Mouse (Mus musculus) MEL (cell line): ENCODE data around the gene Selenoo. TPM values are rescaled to one million over a fixed set of nuclear protein-coding genes. Genes with fewer than 3 reads are reported as not detected.

Experiments used
- DNase-seq: peaks from one replicate; pipeline ENCODE4 v3.0.0; 2011; ENCODE audit warnings: low read depth, low spot score
- H3K27ac ChIP-seq: 2 replicates; pipeline ENCODE4 v1.5.1; 2012; ENCODE audit warnings: low read depth, mild to moderate bottlenecking, control low read depth, low read length, moderate library complexity; ENCODE audit not compliant: control insufficient read depth
- H3K27me3 ChIP-seq, 2 experiments: fragments of 150-350 bp in 1 of 2; sonication (generic) in 1 of 2; 2 replicates each; pipeline ENCODE4 v1.6.1; 2012; ENCODE audit warnings: low read length in 2 of 2, mild to moderate bottlenecking in 2 of 2, improper control_type of control experiment in 1 of 2, moderate library complexity in 1 of 2; ENCODE audit not compliant: insufficient read depth in 2 of 2, control insufficient read depth in 1 of 2
- H3K36me3 ChIP-seq, 2 experiments: 2 replicates each; pipeline ENCODE4 v1.6.1; 2012 to 2014; ENCODE audit warnings: low read length in 2 of 2, improper control_type of control experiment in 1 of 2, inconsistent platforms in 1 of 2, mild to moderate bottlenecking in 1 of 2; ENCODE audit not compliant: insufficient read depth in 2 of 2, control insufficient read depth in 1 of 2
- H3K4me1 ChIP-seq, 2 experiments: fragments of 150-350 bp in 1 of 2; sonication (generic) in 1 of 2; 2 replicates each; pipeline ENCODE4 v1.6.1; 2012; ENCODE audit warnings: low read length in 2 of 2, improper control_type of control experiment in 1 of 2, mild to moderate bottlenecking in 1 of 2; ENCODE audit not compliant: insufficient read depth in 2 of 2, control insufficient read depth in 1 of 2
- H3K4me3 ChIP-seq, 2 experiments: fragments of 150-350 bp in 1 of 2; sonication (generic) in 1 of 2; 2 replicates each; pipeline ENCODE4 v1.5.1; 2012; ENCODE audit warnings: low read depth in 2 of 2, low read length in 2 of 2, mild to moderate bottlenecking in 2 of 2, moderate library complexity in 2 of 2, control low read depth in 1 of 2, improper control_type of control experiment in 1 of 2; ENCODE audit not compliant: control insufficient read depth in 1 of 2, insufficient read depth in 1 of 2
- H3K79me2 ChIP-seq: 2 replicates; pipeline ENCODE4 v1.6.1; 2012; ENCODE audit warnings: mild to moderate bottlenecking, low read length, moderate library complexity; ENCODE audit not compliant: control insufficient read depth, poor library complexity, insufficient read depth
- H3K9ac ChIP-seq: 2 replicates; pipeline ENCODE4 v1.6.1; 2012; ENCODE audit warnings: low read depth, mild to moderate bottlenecking, control low read depth, low read length, moderate library complexity; ENCODE audit not compliant: control insufficient read depth, poor library complexity, severe bottlenecking
- H3K9me3 ChIP-seq: fragments of 150-350 bp; sonication (generic); replicated peaks from 2 replicates; pipeline ENCODE4 v1.6.1; 2012; ENCODE audit warnings: mild to moderate bottlenecking, low read length, improper control_type of control experiment, moderate library complexity; ENCODE audit not compliant: insufficient read depth
- CHD1 ChIP-seq: IDR thresholded peaks from 2 replicates; pipeline ENCODE4 v1.6.1; 2012; ENCODE audit warnings: low read depth, mild to moderate bottlenecking, inconsistent platforms, low read length, improper control_type of control experiment
- CHD2 ChIP-seq: IDR thresholded peaks from 2 replicates; pipeline ENCODE4 v1.6.1; 2011; ENCODE audit warnings: low read length, improper control_type of control experiment
- CTCF ChIP-seq, 3 experiments: IDR thresholded peaks in 2 of 3; conservative IDR thresholded peaks in 1 of 3; 2 replicates each; pipeline ENCODE4 v1.5.1; 2011 to 2012; ENCODE audit warnings: low read length in 3 of 3, low read depth in 2 of 3, mild to moderate bottlenecking in 2 of 3, improper control_type of control experiment in 1 of 3, inconsistent platforms in 1 of 3, mixed read lengths in 1 of 3, moderate library complexity in 1 of 3; ENCODE audit not compliant: control insufficient read depth in 1 of 3, insufficient read depth in 1 of 3, poor library complexity in 1 of 3, severe bottlenecking in 1 of 3
- E2F4 ChIP-seq: IDR thresholded peaks from 2 replicates; pipeline ENCODE4 v1.6.1; 2011; ENCODE audit warnings: low read depth, low read length, improper control_type of control experiment, borderline replicate concordance
- ETS1 ChIP-seq: IDR thresholded peaks from 2 replicates; pipeline ENCODE4 v1.6.1; 2012; ENCODE audit warnings: low read depth, mild to moderate bottlenecking, inconsistent platforms, low read length, improper control_type of control experiment, moderate library complexity
- HCFC1 ChIP-seq: IDR thresholded peaks from 2 replicates; pipeline ENCODE4 v1.6.1; 2012; ENCODE audit warnings: low read depth, mild to moderate bottlenecking, inconsistent platforms, low read length, improper control_type of control experiment, moderate library complexity
- JUND ChIP-seq: IDR thresholded peaks from 2 replicates; pipeline ENCODE4 v1.6.1; 2011; ENCODE audit warnings: low read depth, mild to moderate bottlenecking, improper control_type of control experiment, low read length
- MAFK ChIP-seq: IDR thresholded peaks from 2 replicates; pipeline ENCODE4 v1.6.1; 2011; ENCODE audit warnings: low read depth, mild to moderate bottlenecking, low read length, improper control_type of control experiment, borderline replicate concordance
- MXI1 ChIP-seq: IDR thresholded peaks from 2 replicates; pipeline ENCODE4 v1.6.1; 2011; ENCODE audit warnings: mild to moderate bottlenecking, low read depth, low read length, improper control_type of control experiment
- MYC ChIP-seq: IDR thresholded peaks from 2 replicates; pipeline ENCODE4 v1.6.1; 2011; ENCODE audit warnings: low read depth, mild to moderate bottlenecking, low read length, improper control_type of control experiment, moderate library complexity
- NELFE ChIP-seq: IDR thresholded peaks from 2 replicates; pipeline ENCODE4 v1.6.1; 2011; ENCODE audit warnings: low read depth, low read length, improper control_type of control experiment
- POLR2AphosphoS2 ChIP-seq: IDR thresholded peaks from 2 replicates; pipeline ENCODE4 v1.6.1; 2011; ENCODE audit warnings: low read length, improper control_type of control experiment
- RAD21 ChIP-seq: IDR thresholded peaks from 2 replicates; pipeline ENCODE4 v1.6.1; 2011; ENCODE audit warnings: mild to moderate bottlenecking, low read depth, low read length, improper control_type of control experiment
- RCOR1 ChIP-seq: IDR thresholded peaks from 2 replicates; pipeline ENCODE4 v1.6.1; 2012; ENCODE audit warnings: low read depth, mild to moderate bottlenecking, inconsistent platforms, low read length, improper control_type of control experiment
- SIN3A ChIP-seq: IDR thresholded peaks from 2 replicates; pipeline ENCODE4 v1.6.1; 2012; ENCODE audit warnings: low read length, improper control_type of control experiment, inconsistent platforms
- SMC3 ChIP-seq: IDR thresholded peaks from 2 replicates; pipeline ENCODE4 v1.6.1; 2011; ENCODE audit warnings: low read depth, low read length, improper control_type of control experiment
- TCF12 ChIP-seq: IDR thresholded peaks from 2 replicates; pipeline ENCODE4 v1.6.1; 2014; ENCODE audit warnings: low read depth, mild to moderate bottlenecking, inconsistent platforms, low read length, improper control_type of control experiment, moderate library complexity
- UBTF ChIP-seq: IDR thresholded peaks from 2 replicates; pipeline ENCODE4 v1.6.1; 2012; ENCODE audit warnings: low read depth, mild to moderate bottlenecking, inconsistent platforms, low read length, improper control_type of control experiment, moderate library complexity, borderline replicate concordance; ENCODE audit not compliant: insufficient read depth
- USF1 ChIP-seq: IDR thresholded peaks from 2 replicates; pipeline ENCODE4 v1.6.1; 2014; ENCODE audit warnings: low read depth, mild to moderate bottlenecking, inconsistent platforms, low read length, improper control_type of control experiment, moderate library complexity
- ZC3H11A ChIP-seq: IDR thresholded peaks from 2 replicates; pipeline ENCODE4 v1.6.1; 2012; ENCODE audit warnings: low read depth, mild to moderate bottlenecking, inconsistent platforms, low read length, improper control_type of control experiment
- ZKSCAN1 ChIP-seq: IDR thresholded peaks from 2 replicates; pipeline ENCODE4 v1.6.1; 2012; ENCODE audit warnings: low read depth, mild to moderate bottlenecking, inconsistent platforms, low read length, improper control_type of control experiment, moderate library complexity
- ZMIZ1 ChIP-seq: IDR thresholded peaks from 2 replicates; pipeline ENCODE4 v1.6.1; 2012; ENCODE audit warnings: low read depth, mild to moderate bottlenecking, inconsistent platforms, low read length, improper control_type of control experiment, moderate library complexity
- polyA plus RNA-seq, 2 experiments: library from polyadenylated mRNA; stranded (reverse) in 1 of 2; unstranded in 1 of 2; fragments of >175 nt in 1 of 2; fragments of >200 nt in 1 of 2; gene quantifications; 2 replicates each; pipeline versions ENCODE4 v1.2.1 to v1.2.4; 2012; ENCODE audit warnings: low replicate concordance in 2 of 2, low read depth in 1 of 2; ENCODE audit not compliant: insufficient read length in 2 of 2, insufficient read depth in 1 of 2, missing spikeins in 1 of 2
- total RNA-seq: library from RNA; depleted of rRNA; stranded (reverse); fragments of 300-350 nt; gene quantifications from 2 replicates; pipeline ENCODE4 v1.2.3, GENCODE M21; 2012

Selenoo gene
- total and polyA plus RNA-seq, 3 experiments = 16.6 to 17.3 TPM; not detected in 1

DNA sequence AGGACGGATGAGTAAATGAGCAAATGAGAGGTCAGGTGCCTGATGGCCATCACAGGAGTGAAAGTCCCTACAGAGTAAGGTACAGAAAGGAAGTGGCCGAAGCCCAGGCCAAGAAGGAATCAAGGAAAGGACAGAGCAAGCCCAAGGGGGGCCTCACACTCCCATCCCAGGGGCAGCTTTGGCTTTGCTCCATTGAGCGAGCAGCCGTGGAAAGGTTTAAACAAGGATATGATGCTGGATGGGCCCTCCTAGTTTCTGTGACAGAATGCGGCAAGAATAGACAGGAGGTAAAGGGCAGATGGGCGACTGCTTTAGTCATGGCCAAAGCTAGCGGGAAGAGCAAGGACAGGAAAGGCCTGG, 49.1 kb downstream of the Selenoo start:
- H3K4me1 ChIP-seq = no peaks in the 10 kb centered on the region
- no peak for DNase-seq
- no peaks in the 10 kb centered on the region; a peak in 1 of 4 replicates for H3K27me3 ChIP-seq
- H3K79me2 ChIP-seq = no peaks in the 10 kb centered on the region
- no peaks in the 10 kb centered on the region for H3K36me3 ChIP-seq
- TF ChIP-seq TCF12 (no peak), CTCF (IDR thresholded peaks at IDR 0.05 in 2 of 3, conservative IDR thresholded peaks at IDR 0.05 in 1 of 3; ENCODE audit: control insufficient read depth in 1 of 3, insufficient read depth in 1 of 3, low read depth in 2 of 3, low read length in 3 of 3, poor library complexity in 1 of 3, severe bottlenecking in 1 of 3) (no peak), ETS1 (no peak), POLR2AphosphoS2 (no peak), MXI1 (no peak)
- H3K4me3 ChIP-seq = no peak overlapping the region
- no peaks in the 10 kb centered on the region for H3K9me3 ChIP-seq
- H3K27ac ChIP-seq = no peak overlapping the region
- H3K9ac ChIP-seq = no peak overlapping the region

- H3K27me3 ChIP-seq = no peaks in the 10 kb centered on the region; a peak in 1 of 4 replicates
- no peak overlapping the region for H3K9ac ChIP-seq
- no peak for TF ChIP-seq NELFE
- no peak for TF ChIP-seq RAD21
- no peak for TF ChIP-seq USF1
- no peak for TF ChIP-seq TCF12
- TF ChIP-seq HCFC1 = no peak
- no peak for TF ChIP-seq E2F4
- no peak for TF ChIP-seq UBTF
- no peak for TF ChIP-seq CHD2
- TF ChIP-seq CTCF (IDR thresholded peaks at IDR 0.05 in 2 of 3, conservative IDR thresholded peaks at IDR 0.05 in 1 of 3; ENCODE audit: control insufficient read depth in 1 of 3, insufficient read depth in 1 of 3, low read depth in 2 of 3, low read length in 3 of 3, poor library complexity in 1 of 3, severe bottlenecking in 1 of 3) = no peak
- no peak for TF ChIP-seq ZKSCAN1
- TF ChIP-seq CHD1 = no peak
- no peak for TF ChIP-seq JUND
- no peak for TF ChIP-seq RCOR1
- no peak for TF ChIP-seq SIN3A
- no peak for TF ChIP-seq ZC3H11A
- no peak for TF ChIP-seq MAFK
- no peak for TF ChIP-seq SMC3
- TF ChIP-seq MYC = no peak
- TF ChIP-seq ZMIZ1 = no peak
- no peak for DNase-seq
- H3K27ac ChIP-seq = no peak overlapping the region
- H3K36me3 ChIP-seq = no peaks in the 10 kb centered on the region
- no peaks in the 10 kb centered on the region for H3K79me2 ChIP-seq
- no peak overlapping the region for H3K4me3 ChIP-seq
- no peaks in the 10 kb centered on the region for H3K4me1 ChIP-seq
- no peaks in the 10 kb centered on the region for H3K9me3 ChIP-seq
Measured at GRCm38 (mm10) chr15:89138531-89138930, 49.6 kb downstream of the Selenoo start.
